Mouse (Mus musculus) heart, embryonic 10.5 days (tissue): ENCODE results near the gene Slitrk1. TPM values are rescaled to one million over a fixed set of nuclear protein-coding genes. Genes with fewer than 3 reads are reported as not detected.

Experiments
- DNase-seq: peaks from one replicate; pipeline ENCODE4 v3.0.0-alpha.2; 2017; ENCODE audit warnings: low spot score
- H3K27ac ChIP-seq: fragments of 300-500 bp; sonication (generic); 2 replicates; pipeline ENCODE4 v1.5.1; 2016; ENCODE audit warnings: mild to moderate bottlenecking
- H3K27me3 ChIP-seq: fragments of 300-500 bp; sonication (generic); 2 replicates; pipeline ENCODE4 v1.6.1; 2016; ENCODE audit warnings: mild to moderate bottlenecking; ENCODE audit not compliant: poor library complexity, insufficient read depth, severe bottlenecking
- H3K36me3 ChIP-seq: fragments of 300-500 bp; sonication (generic); 2 replicates; pipeline ENCODE4 v1.6.1; 2016; ENCODE audit warnings: mild to moderate bottlenecking, moderate library complexity
- H3K4me1 ChIP-seq: fragments of 300-500 bp; sonication (generic); 2 replicates; pipeline ENCODE4 v1.6.1; 2016; ENCODE audit warnings: mild to moderate bottlenecking
- H3K4me3 ChIP-seq: fragments of 300-500 bp; sonication (generic); 2 replicates; pipeline ENCODE4 v1.5.1; 2016; ENCODE audit warnings: mild to moderate bottlenecking, moderate library complexity
- H3K9me3 ChIP-seq: fragments of 300-500 bp; sonication (generic); 2 replicates; pipeline ENCODE4 v1.6.1; 2016; ENCODE audit warnings: mild to moderate bottlenecking, moderate library complexity
- WGBS: fragments of 180-500 bp; shearing (Covaris S2); methylation state at CpG from one replicate; pipeline ENCODE4 v1.1.7; 2016; 5-methylcytosine and 5-hydroxymethylcytosine counted together
- polyA plus RNA-seq: library from polyadenylated mRNA; unstranded; fragments of >200 nt; fragmentation: Nextera tagmentation; extraction: Ambion mirVana; gene quantifications from 2 replicates; pipeline ENCODE4 v1.2.1, GENCODE M21; 2016

The Slitrk1 gene
- polyA plus RNA-seq, 1 experiment from 2014 or later: 0.06 TPM

- H3K4me1 ChIP-seq: no peaks in the 10 kb centered on the region
- no peak overlapping the region for H3K4me3 ChIP-seq
- no peaks in the 10 kb centered on the region for H3K9me3 ChIP-seq
- 68% methylated on average over 1 of the region's 1 CpGs for WGBS
- DNase-seq: no peak
- no peaks in the 10 kb centered on the region for H3K27me3 ChIP-seq
- no peaks in the 10 kb centered on the region for H3K36me3 ChIP-seq
- no peak overlapping the region for H3K27ac ChIP-seq
Observed at GRCm38 (mm10) chr14:108859310-108859709, 54.6 kb downstream of the Slitrk1 start.
